Mouse (Mus musculus) megakaryocyte, embryonic 14.5 days (primary cell): ENCODE measurements around the gene Fgfr1op2. TPM values are rescaled to one million over a fixed set of nuclear protein-coding genes. Genes with fewer than 3 reads are reported as not detected.

ENCODE experiments used
- H3K27me3 ChIP-seq: replicated peaks from 2 replicates; pipeline ENCODE3; 2012; ENCODE audit warnings: inconsistent platforms
- H3K36me3 ChIP-seq: replicated peaks from 2 replicates; pipeline ENCODE3; 2012; ENCODE audit warnings: low read length, inconsistent platforms, mixed read lengths
- H3K4me1 ChIP-seq: 2 replicates; pipeline ENCODE4 v1.6.1; 2012; ENCODE audit warnings: inconsistent platforms
- H3K4me3 ChIP-seq: replicated peaks from 2 replicates; pipeline ENCODE3; 2012; ENCODE audit warnings: moderate library complexity, mild to moderate bottlenecking, inconsistent platforms
- H3K9me3 ChIP-seq: 2 replicates; pipeline ENCODE4 v1.6.1; 2012; ENCODE audit warnings: inconsistent platforms
- FLI1 ChIP-seq: IDR thresholded peaks from 2 replicates; pipeline ENCODE4 v1.6.1; 2012; ENCODE audit warnings: low read length, inconsistent platforms, mixed read lengths
- GATA1 ChIP-seq: IDR thresholded peaks from 3 replicates; pipeline ENCODE4 v1.6.1; 2012; ENCODE audit warnings: mixed read lengths, low read length, inconsistent platforms, borderline replicate concordance
- polyA plus RNA-seq: library from polyadenylated mRNA; stranded (reverse); fragments of >175 nt; gene quantifications from 2 replicates; pipeline ENCODE4 v1.2.3, GENCODE M21; 2012; ENCODE audit warnings: low replicate concordance; ENCODE audit not compliant: insufficient read depth

Gene Fgfr1op2
- polyA plus RNA-seq: 87.4 and 151 TPM in 2 replicates

GRCm38 (mm10) chr6:146576903-146577302 lies at the start of gene Fgfr1op2:
TSS of gene Fgfr1op2 (plus strand) at chr6:146577203.
- peaks cover 35% of the 10 kb centered on the region for H3K36me3 ChIP-seq

GRCm38 (mm10) chr6:146527537-146527936 lies 49.5 kb upstream of the Fgfr1op2 start:
- Histone ChIP-seq H3K27me3 (peaks cover 7% of the 10 kb centered on the region), H3K9me3 (no peaks in the 10 kb centered on the region), H3K36me3 (no peaks in the 10 kb centered on the region), H3K4me1 (peaks cover 61% of the 10 kb centered on the region), H3K4me3 (no peak overlapping the region)
- no peak for TF ChIP-seq FLI1
- no peak for TF ChIP-seq GATA1

More at GRCm38 (mm10) chr6:146576903-146577302, at the start of gene Fgfr1op2:
- peaks cover 42% of the 10 kb centered on the region for H3K4me1 ChIP-seq
- no peaks in the 10 kb centered on the region for H3K9me3 ChIP-seq
- TF ChIP-seq FLI1: no peak
- TF ChIP-seq GATA1: no peak
- H3K27me3 ChIP-seq: no peaks in the 10 kb centered on the region
- H3K4me3 ChIP-seq: peak within 1 kb of the TSS; percentile 93

DNA sequence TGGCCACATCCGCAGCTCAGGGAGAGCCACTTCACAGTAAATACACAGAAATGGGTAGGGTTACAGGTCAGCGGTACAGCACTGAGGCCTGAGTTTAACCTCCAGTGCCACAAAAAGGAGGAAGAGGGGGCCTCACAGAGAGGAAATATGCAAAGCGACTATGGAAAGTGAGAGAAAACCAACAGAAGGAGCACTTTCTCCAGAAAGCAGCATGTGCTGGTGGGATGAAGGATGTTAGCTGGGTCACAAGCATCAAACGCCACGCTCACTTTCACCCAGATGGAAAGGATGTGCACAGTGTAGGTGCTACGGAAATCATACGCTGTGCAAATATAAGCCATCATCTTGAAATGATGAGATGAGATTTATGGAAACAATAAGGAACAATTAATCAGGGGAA lies 46.6 kb upstream of the Fgfr1op2 start:
- Histone ChIP-seq H3K36me3 (no peaks in the 10 kb centered on the region), H3K27me3 (peaks cover 8% of the 10 kb centered on the region), H3K4me3 (no peak overlapping the region), H3K9me3 (no peaks in the 10 kb centered on the region), H3K4me1 (peaks cover 71% of the 10 kb centered on the region)
- TF ChIP-seq GATA1 (no peak), FLI1 (no peak)

DNA sequence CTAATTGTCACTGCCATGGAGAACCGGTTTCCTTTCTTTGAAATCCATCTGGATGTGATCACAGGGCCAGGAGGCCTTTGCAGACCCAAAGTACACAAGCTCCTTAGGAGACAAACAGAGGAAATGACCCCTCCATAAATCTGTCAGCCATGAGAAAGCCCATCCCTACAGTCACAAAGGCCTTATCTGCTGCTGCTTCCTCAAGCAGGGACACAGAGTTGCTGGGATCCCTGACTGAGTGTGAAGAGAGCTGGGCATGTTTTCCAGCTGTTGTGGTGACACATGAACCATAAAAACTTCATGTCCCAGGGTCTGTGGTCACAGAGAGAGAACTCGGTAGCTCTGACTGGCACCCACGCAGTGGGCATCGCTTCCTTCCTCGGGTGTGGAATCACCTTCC lies 46.2 kb upstream of the Fgfr1op2 start:
- H3K36me3 ChIP-seq: no peaks in the 10 kb centered on the region
- H3K27me3 ChIP-seq: peaks cover 8% of the 10 kb centered on the region
- H3K9me3 ChIP-seq: no peaks in the 10 kb centered on the region
- peaks cover 66% of the 10 kb centered on the region for H3K4me1 ChIP-seq
- H3K4me3 ChIP-seq: peak overlapping the region; percentile 62
- TF ChIP-seq FLI1: no peak
- no peak for TF ChIP-seq GATA1

DNA sequence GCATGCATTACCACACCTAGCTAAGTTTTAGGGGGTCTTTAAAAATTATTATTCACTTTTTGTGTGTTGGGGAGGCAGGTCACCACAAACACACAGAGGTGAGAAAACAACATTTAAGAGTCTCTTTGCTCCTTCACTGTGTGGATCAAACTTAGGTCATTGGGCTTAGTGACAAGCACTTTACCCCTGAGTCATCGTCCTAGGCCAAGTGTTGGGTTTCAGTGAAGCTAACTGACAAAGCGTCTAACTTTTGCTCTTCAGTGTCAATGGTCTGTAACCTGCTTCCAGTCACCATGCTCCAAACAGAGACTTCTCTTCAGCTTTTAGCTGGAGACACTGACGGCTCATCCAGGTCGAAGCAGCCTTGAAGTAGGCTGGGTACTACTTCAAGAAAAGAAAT lies 43.9 kb upstream of the Fgfr1op2 start:
- H3K27me3 ChIP-seq: peaks cover 8% of the 10 kb centered on the region
- H3K4me1 ChIP-seq: peaks cover 49% of the 10 kb centered on the region
- H3K36me3 ChIP-seq: no peaks in the 10 kb centered on the region
- no peak overlapping the region for H3K4me3 ChIP-seq
- TF ChIP-seq GATA1 (no peak), FLI1 (no peak)
- no peaks in the 10 kb centered on the region for H3K9me3 ChIP-seq

GRCm38 (mm10) chr6:146535501-146535900 lies 41.5 kb upstream of the Fgfr1op2 start:
- TF ChIP-seq GATA1 (no peak), FLI1 (no peak)
- Histone ChIP-seq H3K27me3 (peaks cover 3% of the 10 kb centered on the region), H3K9me3 (no peaks in the 10 kb centered on the region), H3K4me1 (peaks cover 43% of the 10 kb centered on the region), H3K36me3 (no peaks in the 10 kb centered on the region), H3K4me3 (no peak overlapping the region)

DNA sequence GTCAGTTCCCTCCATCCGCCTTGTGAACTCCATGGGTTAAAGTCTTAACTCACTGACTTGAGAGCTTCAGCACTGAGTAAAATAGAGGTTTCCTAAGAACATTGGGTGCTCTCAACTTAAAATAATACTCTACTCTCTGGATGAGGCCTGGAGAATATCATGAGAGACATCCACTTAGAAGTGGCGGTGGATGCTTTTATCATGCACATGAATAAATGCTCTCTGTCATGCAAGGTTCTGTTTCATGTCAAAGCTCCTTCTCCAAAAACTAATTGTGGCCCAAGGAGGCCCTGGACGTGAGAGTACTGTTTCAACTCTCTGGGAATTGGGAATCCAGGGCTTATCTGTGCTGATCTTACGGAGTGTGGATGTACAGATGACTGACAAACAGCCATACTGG lies 39.9 kb upstream of the Fgfr1op2 start:
- Histone ChIP-seq H3K9me3 (no peaks in the 10 kb centered on the region), H3K36me3 (no peaks in the 10 kb centered on the region), H3K4me1 (peaks cover 27% of the 10 kb centered on the region), H3K4me3 (no peak overlapping the region), H3K27me3 (peaks cover 5% of the 10 kb centered on the region)
- TF ChIP-seq FLI1: no peak
- no peak; the same call in 2 of the 3 replicates for TF ChIP-seq GATA1

GRCm38 (mm10) chr6:146538071-146538470 lies 38.9 kb upstream of the Fgfr1op2 start:
- no peak overlapping the region for H3K4me3 ChIP-seq

GRCm38 (mm10) chr6:146538661-146539060 lies 38.3 kb upstream of the Fgfr1op2 start:
- H3K4me3 ChIP-seq: no peak overlapping the region
- H3K27me3 ChIP-seq: peaks cover 9% of the 10 kb centered on the region
- no peak for TF ChIP-seq GATA1
- TF ChIP-seq FLI1: no peak
- H3K4me1 ChIP-seq: peaks cover 14% of the 10 kb centered on the region
- H3K9me3 ChIP-seq: no peaks in the 10 kb centered on the region
- H3K36me3 ChIP-seq: no peaks in the 10 kb centered on the region

More at GRCm38 (mm10) chr6:146538071-146538470, 38.9 kb upstream of the Fgfr1op2 start:
- H3K4me1 ChIP-seq: peaks cover 20% of the 10 kb centered on the region
- TF ChIP-seq FLI1: no peak
- no peak for TF ChIP-seq GATA1
- H3K36me3 ChIP-seq: no peaks in the 10 kb centered on the region
- no peaks in the 10 kb centered on the region for H3K9me3 ChIP-seq
- H3K27me3 ChIP-seq: peaks cover 9% of the 10 kb centered on the region

GRCm38 (mm10) chr6:146540386-146540785 lies 36.6 kb upstream of the Fgfr1op2 start:
- Histone ChIP-seq H3K4me3 (no peak overlapping the region), H3K4me1 (peaks cover 16% of the 10 kb centered on the region), H3K36me3 (no peaks in the 10 kb centered on the region), H3K27me3 (peaks cover 6% of the 10 kb centered on the region), H3K9me3 (no peaks in the 10 kb centered on the region)
- no peak for TF ChIP-seq GATA1
- TF ChIP-seq FLI1: no peak
